Mouse (Mus musculus): ENCODE results near the gene Psmb3. TPM values are rescaled to one million over a fixed set of nuclear protein-coding genes. Genes with fewer than 3 reads are reported as not detected.

Gene Psmb3
- polyA plus RNA-seq, 1 experiment, result 151 TPM

- Histone ChIP-seq H3K36me3 (ENCODE audit: control insufficient read depth, insufficient read depth, low read length) (0 out of 2 replicates have a peak, but pooled peaks cover 1% of the 10 kb centered on the region), H3K4me3 (ENCODE audit: extremely low read depth, insufficient read depth, insufficient read length) (no peak overlapping the region), H3K27ac (ENCODE audit: insufficient read depth, low read length) (no peak overlapping the region), H3K27me3 (ENCODE audit: control insufficient read depth, insufficient read depth, low read length) (peaks cover 10% of the 10 kb centered on the region), H3K4me1 (ENCODE audit: control insufficient read depth, insufficient read depth, insufficient read length) (peaks cover 8% of the 10 kb centered on the region; the same call in 1 of the 2 replicates)
- TF ChIP-seq CTCF (IDR thresholded peaks at IDR 0.05; ENCODE audit: extremely low read depth, insufficient read depth, insufficient read length, insufficient replicate concordance), result no peak
- no peak for TF ChIP-seq POLR2A (IDR thresholded peaks at IDR 0.05; ENCODE audit: low read depth, low read length)
- no peak for DNase-seq (ENCODE audit: low read depth in 1 of 2, low spot score in 2 of 2)
- WGBS, result 91% methylated on average over 4 of the region's 4 CpGs
Measured at GRCm38 (mm10) chr11:97694435-97694834, 8.8 kb upstream of the Psmb3 start.

GRCm38 (mm10) chr11:97694921-97695711 lies 8.1 kb upstream of the Psmb3 start:
- Histone ChIP-seq H3K4me1 (ENCODE audit: control insufficient read depth, insufficient read depth, insufficient read length) (peaks cover 10% of the 10 kb centered on the region; the same call in 1 of the 2 replicates), H3K27me3 (ENCODE audit: control insufficient read depth, insufficient read depth, low read length) (peaks cover 13% of the 10 kb centered on the region), H3K4me3 (ENCODE audit: extremely low read depth, insufficient read depth, insufficient read length) (no peak overlapping the region), H3K27ac (ENCODE audit: insufficient read depth, low read length) (no peak overlapping the region), H3K36me3 (ENCODE audit: control insufficient read depth, insufficient read depth, low read length) (0 out of 2 replicates have a peak, but pooled peaks cover 1% of the 10 kb centered on the region)
- 93% methylated on average over 17 of the region's 17 CpGs for WGBS
- TF ChIP-seq POLR2A (IDR thresholded peaks at IDR 0.05; ENCODE audit: low read depth, low read length) (no peak), CTCF (IDR thresholded peaks at IDR 0.05; ENCODE audit: extremely low read depth, insufficient read depth, insufficient read length, insufficient replicate concordance) (no peak)
- no peak for DNase-seq (ENCODE audit: low read depth in 1 of 2, low spot score in 2 of 2)

- Histone ChIP-seq H3K4me1 (ENCODE audit: control insufficient read depth, insufficient read depth, insufficient read length) (peaks cover 11% of the 10 kb centered on the region; the same call in 1 of the 2 replicates), H3K36me3 (ENCODE audit: control insufficient read depth, insufficient read depth, low read length) (0 out of 2 replicates have a peak, but pooled peaks cover 1% of the 10 kb centered on the region), H3K27ac (ENCODE audit: insufficient read depth, low read length) (no peak overlapping the region), H3K4me3 (ENCODE audit: extremely low read depth, insufficient read depth, insufficient read length) (no peak overlapping the region), H3K27me3 (ENCODE audit: control insufficient read depth, insufficient read depth, low read length) (peaks cover 13% of the 10 kb centered on the region)
- WGBS, result 82% methylated on average over 9 of the region's 9 CpGs
- no peak for DNase-seq (ENCODE audit: low read depth in 1 of 2, low spot score in 2 of 2)
- no peak for TF ChIP-seq POLR2A (IDR thresholded peaks at IDR 0.05; ENCODE audit: low read depth, low read length)
- no peak for TF ChIP-seq CTCF (IDR thresholded peaks at IDR 0.05; ENCODE audit: extremely low read depth, insufficient read depth, insufficient read length, insufficient replicate concordance)
Measured at GRCm38 (mm10) chr11:97695712-97696401, 7.3 kb upstream of the Psmb3 start.

GRCm38 (mm10) chr11:97696669-97697068 lies 6.5 kb upstream of the Psmb3 start:
- H3K27ac ChIP-seq (ENCODE audit: insufficient read depth, low read length), result no peak overlapping the region
- peaks cover 13% of the 10 kb centered on the region for H3K27me3 ChIP-seq (ENCODE audit: control insufficient read depth, insufficient read depth, low read length)
- no peaks in the 10 kb centered on the region for H3K36me3 ChIP-seq (ENCODE audit: control insufficient read depth, insufficient read depth, low read length)
- H3K4me3 ChIP-seq (ENCODE audit: extremely low read depth, insufficient read depth, insufficient read length), result no peak overlapping the region
- TF ChIP-seq CTCF (IDR thresholded peaks at IDR 0.05; ENCODE audit: extremely low read depth, insufficient read depth, insufficient read length, insufficient replicate concordance) (no peak), POLR2A (IDR thresholded peaks at IDR 0.05; ENCODE audit: low read depth, low read length) (no peak)
- 95% methylated on average over 8 of the region's 8 CpGs for WGBS
- no peak for DNase-seq (ENCODE audit: low read depth in 1 of 2, low spot score in 2 of 2)
- H3K4me1 ChIP-seq (ENCODE audit: control insufficient read depth, insufficient read depth, insufficient read length), result peaks cover 11% of the 10 kb centered on the region; the same call in 1 of the 2 replicates

GRCm38 (mm10) chr11:97697199-97697890 lies 5.9 kb upstream of the Psmb3 start:
- no peak overlapping the region for H3K27ac ChIP-seq (ENCODE audit: insufficient read depth, low read length)
- WGBS, result 82% methylated on average over 11 of the region's 11 CpGs
- H3K27me3 ChIP-seq (ENCODE audit: control insufficient read depth, insufficient read depth, low read length), result peaks cover 13% of the 10 kb centered on the region
- peaks cover 11% of the 10 kb centered on the region; the same call in 1 of the 2 replicates for H3K4me1 ChIP-seq (ENCODE audit: control insufficient read depth, insufficient read depth, insufficient read length)
- TF ChIP-seq POLR2A (IDR thresholded peaks at IDR 0.05; ENCODE audit: low read depth, low read length) (no peak), CTCF (IDR thresholded peaks at IDR 0.05; ENCODE audit: extremely low read depth, insufficient read depth, insufficient read length, insufficient replicate concordance) (no peak)
- DNase-seq (ENCODE audit: low read depth in 1 of 2, low spot score in 2 of 2), result no peak
- H3K4me3 ChIP-seq (ENCODE audit: extremely low read depth, insufficient read depth, insufficient read length), result no peak overlapping the region
- H3K36me3 ChIP-seq (ENCODE audit: control insufficient read depth, insufficient read depth, low read length), result no peaks in the 10 kb centered on the region

GRCm38 (mm10) chr11:97697891-97698529 lies 5.2 kb upstream of the Psmb3 start:
- Histone ChIP-seq H3K27me3 (ENCODE audit: control insufficient read depth, insufficient read depth, low read length) (peaks cover 13% of the 10 kb centered on the region), H3K4me3 (ENCODE audit: extremely low read depth, insufficient read depth, insufficient read length) (no peak overlapping the region)
- 68% methylated on average over 14 of the region's 14 CpGs for WGBS

More at GRCm38 (mm10) chr11:97697891-97698529, 5.2 kb upstream of the Psmb3 start:
- Histone ChIP-seq H3K27ac (ENCODE audit: insufficient read depth, low read length) (no peak overlapping the region), H3K36me3 (ENCODE audit: control insufficient read depth, insufficient read depth, low read length) (no peaks in the 10 kb centered on the region), H3K4me1 (ENCODE audit: control insufficient read depth, insufficient read depth, insufficient read length) (peaks cover 11% of the 10 kb centered on the region; the same call in 1 of the 2 replicates)
- no peak for TF ChIP-seq CTCF (IDR thresholded peaks at IDR 0.05; ENCODE audit: extremely low read depth, insufficient read depth, insufficient read length, insufficient replicate concordance)
- TF ChIP-seq POLR2A (IDR thresholded peaks at IDR 0.05; ENCODE audit: low read depth, low read length), result no peak
- DNase-seq (ENCODE audit: low read depth in 1 of 2, low spot score in 2 of 2), result no peak
